Mouse (Mus musculus) ovary, adult 10 weeks (tissue): ENCODE data around the gene Gm10439. TPM values are rescaled to one million over a fixed set of nuclear protein-coding genes. Genes with fewer than 3 reads are reported as not detected.

Experiments
- polyA plus RNA-seq: library from polyadenylated mRNA; stranded (reverse); fragments of 350-450 nt; fragmentation: Illumina TruSeq; extraction: RNeasy Lipid Tissue Mini Kit (QIAGEN cat#74804); gene quantifications from one replicate; pipeline ENCODE4 v1.2.3, GENCODE M21; 2014

Gene Gm10439
- not detected for polyA plus RNA-seq

DNA sequence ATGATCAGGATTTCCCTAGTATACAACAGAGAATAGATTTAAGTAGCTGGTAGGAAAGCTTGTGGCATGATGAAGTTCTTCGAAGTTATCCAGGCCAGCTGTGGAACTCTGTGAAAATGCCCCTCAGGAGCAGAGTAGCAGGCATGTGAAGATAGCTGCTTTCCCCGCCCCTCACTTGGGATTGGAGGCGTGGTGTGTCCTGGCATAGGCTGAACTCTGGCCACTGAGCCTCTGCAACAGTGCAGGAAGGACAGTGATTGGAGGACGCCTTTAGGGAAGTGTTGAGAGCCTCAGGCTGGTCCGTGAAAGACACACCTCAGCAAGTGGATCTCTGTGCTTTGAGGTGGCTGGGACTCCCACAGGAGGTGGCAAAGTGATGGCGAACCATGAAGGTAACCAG, at the start of gene Gm10439:
TSS of gene Gm10439 (plus strand) at position 301 of the 400 bp plus-strand sequence.

Other genes starting within 250 kb of the Gm10439 start
- not detected for gene Gm15085, start 147.0 kb upstream of the Gm10439 start, polyA plus RNA-seq
- gene Gm15097, start 189.9 kb downstream of the Gm10439 start, polyA plus RNA-seq = not detected